Mouse (Mus musculus) adipocyte (in vitro differentiated cells): Measurements from ENCODE around the gene Lamb2.

ENCODE experiments used
- DNase-seq: peaks from one replicate; pipeline ENCODE4 v3.0.0-alpha.2; 2016; ENCODE audit warnings: low spot score

Lamb2 gene

DNA sequence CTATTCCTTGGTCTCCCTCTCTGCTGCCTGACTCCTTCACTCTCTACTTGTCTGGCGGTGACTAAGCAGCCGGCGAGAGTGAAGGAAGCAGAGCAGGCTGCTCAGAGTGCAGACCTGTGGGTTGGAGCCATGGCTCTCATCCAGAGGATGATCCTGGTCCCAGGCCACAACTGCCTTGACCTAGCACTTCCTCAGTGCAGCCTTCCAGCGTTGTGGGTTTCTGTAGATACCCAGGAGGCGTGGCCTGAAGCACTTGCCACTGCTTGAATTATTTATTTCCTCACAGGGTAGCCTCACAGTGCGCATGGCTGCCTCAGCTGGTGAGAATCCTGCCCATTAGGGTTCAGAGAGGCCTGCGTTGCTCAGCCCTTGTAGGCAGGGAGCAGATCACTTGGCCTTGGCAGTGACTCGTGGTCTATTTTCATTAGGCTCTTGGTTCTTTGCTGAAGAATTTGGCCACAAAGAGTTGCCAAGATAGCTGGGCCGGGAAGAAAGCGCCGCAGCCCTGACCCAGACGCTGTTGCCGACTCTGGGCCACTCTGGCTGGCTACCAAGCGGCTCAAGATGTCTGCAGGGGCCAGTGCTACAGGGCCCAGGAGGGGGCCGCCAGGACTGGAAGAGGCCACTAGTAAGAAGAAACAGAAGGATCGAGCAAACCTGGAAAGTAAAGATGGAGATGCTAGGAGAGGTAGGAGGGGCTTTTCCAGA is 12.7 kb downstream of the Lamb2 start:
- peak; percentile 79 for DNase-seq

DNA sequence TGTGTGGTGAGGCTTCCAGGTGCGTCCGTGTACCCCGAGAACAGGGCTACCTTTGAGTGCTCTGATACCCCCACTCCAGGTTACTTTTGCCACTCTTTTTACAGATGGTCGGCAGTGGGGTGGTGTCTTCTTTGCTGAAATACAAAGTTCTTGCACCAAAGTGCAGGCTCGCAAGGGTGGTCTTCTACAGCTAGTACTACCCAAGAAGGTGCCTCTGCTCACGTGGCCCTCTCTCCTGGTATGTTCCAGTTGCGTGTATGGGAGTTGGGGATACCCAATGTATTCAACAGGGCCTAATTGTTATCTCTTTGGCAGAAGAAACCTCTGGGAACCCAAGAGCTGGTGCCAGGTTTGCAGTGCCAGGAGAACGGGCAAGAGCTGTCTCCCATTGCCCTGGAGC is 13.7 kb downstream of the Lamb2 start:
- no peak for DNase-seq

DNA sequence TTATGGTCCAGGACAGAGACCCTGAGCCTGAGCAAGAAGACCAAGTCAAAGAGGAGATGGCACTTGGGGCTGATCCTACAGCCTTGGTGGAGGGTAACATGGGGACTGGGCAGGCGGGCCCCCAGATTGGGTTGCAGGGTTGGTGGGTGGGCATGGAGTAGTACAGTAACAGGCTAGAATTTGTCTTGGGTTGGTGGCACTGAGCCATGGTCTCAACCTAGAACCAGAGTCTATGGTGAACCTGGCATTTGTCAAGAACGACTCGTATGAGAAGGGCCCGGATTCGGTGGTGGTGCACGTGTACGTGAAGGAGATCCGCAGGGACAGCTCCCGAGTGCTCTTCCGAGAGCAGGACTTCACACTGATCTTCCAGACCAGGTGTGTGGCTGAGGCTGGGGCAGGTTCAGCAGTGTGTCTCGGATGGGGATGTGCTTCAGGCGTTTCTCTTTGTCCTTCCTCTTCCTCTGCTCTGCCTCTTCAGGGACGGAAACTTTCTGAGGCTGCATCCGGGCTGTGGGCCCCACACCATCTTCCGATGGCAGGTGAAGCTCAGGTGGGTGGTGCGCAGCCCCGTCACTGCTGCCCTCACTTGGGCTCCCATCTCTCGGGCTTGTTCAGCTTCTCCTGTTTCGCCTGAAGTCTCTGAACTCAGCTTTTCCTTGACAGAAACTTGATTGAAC is 14.8 kb downstream of the Lamb2 start:
- no peak for DNase-seq

DNA sequence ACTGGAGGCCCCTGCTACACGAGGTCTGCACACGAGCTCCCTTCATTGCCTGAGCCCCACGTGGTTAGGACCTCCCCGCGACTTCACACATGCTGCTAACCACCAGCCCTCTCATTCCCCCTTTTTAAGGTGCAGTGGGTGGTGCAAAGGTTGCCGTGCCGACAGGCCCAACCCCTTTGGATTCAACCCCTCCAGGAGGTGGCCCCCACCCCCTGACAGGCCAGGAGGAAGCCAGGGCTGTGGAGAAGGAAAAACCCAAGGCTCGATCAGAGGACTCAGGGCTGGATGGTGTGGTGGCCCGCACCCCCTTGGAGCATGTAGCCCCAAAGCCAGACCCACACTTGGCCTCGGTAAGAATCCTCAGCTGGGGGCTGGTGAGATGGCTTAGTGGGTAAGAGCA is 15.4 kb downstream of the Lamb2 start:
- no peak for DNase-seq

DNA sequence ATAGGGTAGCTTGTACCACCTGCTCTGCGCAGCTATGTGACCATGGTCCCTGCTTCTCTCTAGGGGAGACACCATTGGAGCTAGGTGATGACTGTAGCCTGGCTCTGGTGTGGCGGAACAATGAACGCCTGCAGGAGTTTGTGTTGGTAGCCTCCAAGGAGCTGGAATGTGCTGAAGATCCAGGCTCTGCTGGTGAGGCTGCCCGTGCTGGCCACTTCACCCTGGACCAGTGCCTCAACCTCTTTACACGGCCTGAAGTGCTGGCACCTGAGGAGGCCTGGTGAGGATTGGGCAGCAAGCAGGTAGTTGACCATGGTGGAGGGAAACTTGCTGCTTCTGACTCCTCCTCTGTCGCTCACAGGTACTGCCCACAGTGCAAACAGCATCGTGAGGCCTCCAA is 19.7 kb downstream of the Lamb2 start:
- DNase-seq: no peak

DNA sequence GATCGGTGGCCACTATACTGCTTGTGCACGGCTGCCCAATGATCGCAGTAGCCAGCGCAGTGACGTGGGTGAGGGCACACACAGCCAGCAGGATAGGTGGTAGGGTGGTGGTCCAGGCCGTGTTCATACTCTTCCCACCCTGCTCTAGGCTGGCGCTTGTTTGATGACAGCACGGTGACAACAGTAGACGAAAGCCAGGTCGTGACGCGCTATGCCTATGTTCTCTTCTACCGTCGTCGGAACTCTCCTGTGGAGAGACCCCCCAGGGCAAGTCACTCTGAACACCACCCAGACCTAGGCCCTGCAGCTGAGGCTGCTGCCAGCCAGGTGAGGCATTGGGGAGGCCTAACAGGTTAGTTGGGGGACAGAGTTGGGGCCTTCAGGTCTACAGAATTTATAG is 20.4 kb downstream of the Lamb2 start:
- DNase-seq: no peak

DNA sequence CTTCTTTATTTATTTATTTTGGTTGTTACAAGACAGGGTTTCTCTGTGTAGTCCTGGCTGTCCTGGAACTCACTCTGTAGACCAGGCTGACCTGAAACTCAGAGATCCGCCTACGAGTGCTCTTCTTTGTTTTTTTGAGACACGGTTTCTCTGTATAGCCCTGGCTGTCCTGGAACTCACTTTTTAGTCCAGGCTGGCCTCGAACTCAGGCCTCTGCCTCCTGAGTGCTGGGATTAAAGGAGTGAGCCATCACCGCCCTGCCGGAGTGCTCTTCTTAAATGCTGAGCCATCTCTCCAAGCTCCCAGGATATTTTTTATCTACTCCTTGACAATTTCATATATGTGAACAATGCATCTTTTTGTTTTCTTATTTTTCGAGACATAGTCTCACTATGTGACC is 27.4 kb downstream of the Lamb2 start:
- no peak for DNase-seq

DNA sequence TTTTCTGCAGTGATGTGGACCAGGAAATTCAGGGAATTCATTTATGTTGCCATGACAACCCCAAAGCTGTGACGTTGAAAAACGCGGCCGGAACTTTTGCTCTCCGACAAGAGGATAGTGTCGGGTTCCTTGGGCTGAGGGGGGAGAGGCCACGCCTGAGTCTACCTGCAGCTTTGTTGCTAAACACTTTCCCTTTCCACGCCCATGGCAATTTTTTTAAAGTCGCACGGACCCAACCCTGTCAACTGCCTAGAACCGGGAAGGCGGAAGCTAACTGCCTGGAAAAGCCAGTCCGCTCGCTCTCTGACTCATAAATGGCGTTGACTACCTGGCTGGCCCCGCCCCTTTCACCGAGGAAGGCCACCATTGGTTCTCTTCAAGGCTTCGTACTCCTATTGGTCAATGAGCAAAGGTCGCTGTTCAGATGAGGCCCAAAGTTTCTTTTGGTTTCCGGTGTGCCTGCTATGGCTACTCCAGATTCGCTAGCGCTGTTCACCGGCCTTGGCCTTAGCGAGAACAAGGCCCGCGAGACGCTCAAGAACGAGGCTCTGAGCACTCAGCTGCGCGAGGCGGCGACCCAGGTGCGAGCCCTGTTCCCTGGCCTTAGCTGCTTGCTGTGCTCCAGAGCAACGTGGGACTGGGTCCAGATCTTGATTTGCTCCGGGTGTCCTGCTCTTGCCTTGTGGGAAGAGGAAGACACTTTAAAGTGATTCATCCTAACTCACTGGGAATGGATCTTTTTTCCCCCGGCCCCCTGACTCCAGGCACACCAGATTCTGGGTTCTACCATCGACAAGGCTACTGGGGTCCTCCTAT is 28.3 kb downstream of the Lamb2 start, which contains the start of gene Qars:
Gene Qars, plus strand, starts transcription at position 88 of the 816 bp plus-strand sequence.
- peak; percentile 98 for DNase-seq

DNA sequence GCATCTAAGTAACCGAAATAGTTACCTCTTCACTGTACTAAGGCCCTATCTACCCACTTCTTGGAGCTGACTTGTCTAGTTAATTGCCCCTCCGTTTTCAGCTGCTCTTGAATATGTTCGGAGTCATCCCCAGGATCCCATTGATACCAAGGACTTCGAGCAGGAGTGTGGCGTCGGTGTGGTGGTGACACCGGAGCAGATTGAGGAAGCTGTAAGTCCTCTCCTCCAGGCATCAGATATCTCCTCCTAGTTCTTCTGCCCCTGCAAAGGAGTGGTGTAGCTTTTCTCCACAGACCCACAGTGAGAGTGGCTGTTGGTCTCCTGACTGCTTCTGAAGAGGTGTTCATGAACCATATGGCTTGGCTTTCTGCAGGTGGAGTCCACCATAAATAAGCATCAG is 29.2 kb downstream of the Lamb2 start:
- DNase-seq: no peak

DNA sequence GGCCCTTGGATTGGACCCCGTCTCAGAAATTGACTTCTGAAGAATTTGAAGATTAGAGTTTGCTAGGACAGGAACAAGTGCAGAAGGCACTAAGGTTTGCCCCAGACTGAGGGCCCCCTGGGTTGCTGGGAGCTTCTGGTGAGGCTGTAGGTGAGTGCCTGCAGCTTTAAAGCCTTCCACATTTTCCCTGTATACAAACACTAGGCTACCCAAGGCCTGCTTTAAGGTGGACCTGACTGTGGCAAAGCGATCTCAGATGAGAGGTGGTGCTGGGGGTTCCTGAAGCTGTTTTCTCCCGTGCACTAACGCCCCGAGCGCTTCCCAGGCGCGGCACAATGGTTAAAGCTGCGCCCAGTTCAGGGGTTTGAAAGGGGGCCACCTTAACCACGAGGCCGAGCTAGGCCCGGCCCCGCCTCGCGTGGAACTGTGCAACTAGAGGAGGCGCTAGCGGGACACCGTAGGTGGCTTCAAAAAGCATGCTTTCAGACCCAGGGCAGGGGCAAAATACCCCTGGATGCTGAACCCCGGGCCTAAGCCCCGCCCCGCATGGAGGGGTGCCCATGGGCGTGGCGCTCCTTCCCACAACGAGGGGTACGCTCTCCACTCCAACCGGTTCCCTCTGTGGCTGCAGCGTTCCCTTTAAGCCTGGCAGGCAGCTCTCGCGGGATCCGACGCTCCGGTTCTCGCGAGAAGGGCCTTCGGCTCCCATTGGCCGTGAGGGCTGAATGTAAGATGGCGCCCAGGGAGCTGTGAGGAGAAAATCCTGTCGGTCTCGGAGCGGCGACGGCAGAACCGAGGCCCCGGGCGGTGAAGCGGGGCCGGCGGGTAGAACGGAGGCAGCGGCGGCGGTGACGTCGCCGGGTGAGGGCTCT is 37.1 kb downstream of the Lamb2 start, which contains the start of gene Qrich1:
Gene Qrich1, plus strand, starts transcription at position 427 of the 872 bp plus-strand sequence.
- peak; percentile 96 for DNase-seq

DNA sequence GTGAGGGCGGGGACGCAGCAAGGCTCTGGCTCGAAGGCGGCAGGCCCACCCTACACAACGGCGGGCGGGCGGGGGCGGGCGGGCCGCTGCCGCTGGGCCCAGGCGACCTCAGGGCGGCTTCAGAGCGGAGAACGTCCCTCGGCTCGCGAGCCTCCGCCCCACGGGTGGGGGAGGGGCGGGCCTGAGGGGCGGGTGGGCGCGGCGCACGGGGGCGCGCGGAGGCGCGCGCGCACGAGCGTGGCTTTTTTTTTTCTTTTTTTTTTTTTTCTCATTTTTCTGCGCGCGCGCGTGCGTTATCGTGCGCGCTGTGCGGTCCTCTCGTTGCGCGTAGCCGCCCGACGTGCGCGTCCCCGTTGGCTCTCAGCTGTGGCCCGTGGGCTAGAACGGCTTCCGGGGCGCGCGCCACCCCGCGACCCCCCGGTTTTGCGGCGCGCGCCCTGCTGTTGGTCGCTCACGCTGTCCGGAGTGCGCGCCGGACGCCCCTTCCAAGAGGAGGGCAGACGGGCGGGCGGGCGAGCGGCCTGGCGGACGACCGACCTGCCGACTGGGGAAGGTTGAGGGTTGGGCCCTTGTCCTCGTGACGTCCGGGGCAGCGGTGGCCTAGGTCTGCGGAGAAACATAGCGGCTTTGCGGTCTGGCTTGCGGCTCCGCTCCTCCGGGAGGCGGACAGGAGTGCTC is 37.9 kb downstream of the Lamb2 start:
- DNase-seq: peak; percentile 82

DNA sequence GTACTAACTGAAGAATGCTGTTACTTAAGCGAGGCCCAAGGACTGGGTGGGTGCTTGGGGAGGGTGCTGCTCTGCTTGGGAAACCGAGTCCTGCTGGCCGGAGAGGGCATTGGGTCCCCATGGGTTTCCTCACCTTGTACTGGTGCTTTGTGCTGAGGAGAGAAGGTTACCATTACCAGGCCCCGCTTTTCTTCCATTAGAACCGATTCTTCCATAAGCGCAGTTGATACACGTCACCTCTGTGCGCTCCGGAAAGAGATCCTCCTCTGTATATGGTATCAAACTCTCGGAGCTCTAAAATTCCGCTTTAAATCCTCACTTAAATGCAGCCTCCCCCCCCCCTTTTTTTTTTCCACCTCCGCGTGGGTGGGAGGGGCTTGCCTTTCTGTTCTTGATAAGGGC is 38.4 kb downstream of the Lamb2 start:
- peak; percentile 64 for DNase-seq

DNA sequence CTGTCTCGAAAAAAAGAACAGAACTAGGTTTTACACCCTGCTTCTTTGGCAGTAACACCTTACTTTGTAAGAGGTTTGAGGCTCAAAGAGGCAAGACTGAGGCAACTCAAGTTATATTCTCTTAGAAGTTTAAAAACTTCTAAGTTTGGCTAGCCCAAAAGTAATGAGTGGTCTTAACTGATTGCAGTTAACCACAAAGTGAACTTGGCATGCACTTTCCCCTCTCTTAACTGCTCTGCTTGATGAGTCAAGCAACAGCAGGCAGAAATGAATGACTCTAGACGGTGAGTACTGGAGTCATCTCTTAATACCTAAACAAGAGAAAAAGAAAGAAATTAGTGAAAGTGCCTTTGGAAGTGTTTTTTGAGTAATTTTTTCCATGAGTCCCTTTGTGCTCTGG is 42.1 kb downstream of the Lamb2 start:
- no peak for DNase-seq

DNA sequence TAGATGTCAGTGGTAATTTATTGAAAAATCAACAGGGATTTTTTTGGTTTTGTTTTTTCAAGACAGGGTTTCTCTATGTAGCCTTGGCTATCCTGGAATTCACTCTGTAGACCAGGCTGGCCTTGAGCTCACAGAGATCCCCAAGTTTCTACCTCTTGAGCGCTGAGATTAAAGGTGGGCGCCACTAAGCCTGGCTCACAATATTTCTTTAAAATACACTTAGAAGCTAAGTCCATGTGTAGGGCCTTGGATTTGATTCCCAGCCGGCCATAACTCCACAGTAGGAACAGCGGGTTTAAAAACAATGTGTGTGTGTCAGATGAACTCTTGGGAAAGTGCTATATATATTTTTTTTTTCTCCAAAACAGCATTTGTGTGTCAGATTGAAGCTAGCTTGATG is 43.8 kb downstream of the Lamb2 start:
- DNase-seq: no peak

DNA sequence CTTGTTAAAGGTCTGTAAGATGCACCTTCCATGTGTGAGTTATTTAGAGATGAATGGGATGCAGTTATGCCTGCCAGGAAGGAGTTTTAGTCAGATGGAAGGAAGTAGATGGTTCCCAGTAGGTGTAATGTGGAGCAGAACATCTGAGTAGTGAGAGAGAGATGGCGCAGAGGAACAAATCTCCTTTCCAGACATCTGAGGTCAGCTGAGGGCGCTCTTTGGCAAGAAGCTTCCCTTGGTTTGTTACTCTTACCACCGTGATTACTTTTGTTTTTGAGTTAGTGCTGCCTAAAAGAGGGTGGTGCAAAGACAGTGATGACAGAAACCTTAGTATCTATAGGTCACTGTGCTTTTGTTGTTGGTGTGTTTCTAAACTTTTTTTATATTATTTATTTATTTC is 45.9 kb downstream of the Lamb2 start:
- no peak for DNase-seq

DNA sequence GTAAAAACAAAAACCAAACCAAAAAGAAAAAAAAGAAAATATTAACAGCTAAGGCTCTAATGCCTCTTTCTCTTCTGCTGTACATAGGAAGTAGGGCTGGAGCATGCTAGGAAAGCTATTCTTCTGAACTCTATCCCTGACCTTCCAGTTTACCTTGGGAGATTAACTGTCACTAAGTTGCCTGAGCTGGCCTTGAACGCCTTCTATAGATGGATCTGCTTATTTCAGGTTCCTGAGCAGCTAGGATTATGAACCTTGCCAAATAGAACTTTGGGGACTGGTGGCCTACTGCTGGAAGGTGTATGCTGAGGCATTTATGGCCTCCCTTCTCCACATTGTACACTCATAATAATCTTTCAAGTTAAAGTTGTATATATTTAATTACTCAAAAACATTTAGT is 51.4 kb downstream of the Lamb2 start:
- no peak for DNase-seq

DNA sequence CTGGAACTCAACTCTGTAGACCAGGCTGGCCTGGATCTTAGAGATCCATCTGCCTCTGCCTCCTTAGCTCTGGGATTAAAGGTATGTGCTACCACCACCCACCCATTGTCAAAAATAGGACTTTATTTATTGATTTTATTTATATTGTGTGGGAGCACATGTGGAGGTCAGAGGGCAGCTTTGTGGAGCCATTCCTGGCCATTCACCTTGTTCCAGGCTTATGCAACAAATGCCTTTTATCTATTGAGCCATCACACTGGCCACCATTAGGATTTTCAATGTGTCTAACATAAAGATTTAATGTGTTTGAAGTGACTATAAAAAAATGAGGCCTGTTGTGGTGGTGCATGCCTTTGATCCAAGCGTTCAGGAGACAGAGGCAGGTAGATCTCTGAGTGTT is 52.0 kb downstream of the Lamb2 start:
- no peak for DNase-seq
